In genomic region chr13:11167115-11167514, GRCm38 (mm10) we compare ENCODE assay signal across 16 mouse cellular contexts.
"Had no signal": no experiment of that assay in that cellular context is flagged by ENCODE, and none has a peak within 500 bp of the region (broad histone marks: within the 10 kb centered on the region; RNA-seq: fewer than 3 reads in every experiment).

No protein-coding gene starts in this region.

- H3K36me3 ChIP-seq: limb, embryonic 10.5 days; limb, embryonic 13.5 days; liver, embryonic 13.5 days; midbrain, embryonic 12.5 days had no signal

- H3K4me3 ChIP-seq: layer of hippocampus, adult 2 months; limb, embryonic 10.5 days; limb, embryonic 13.5 days; liver, embryonic 13.5 days; midbrain, embryonic 12.5 days had no signal

- H3K4me2 ChIP-seq: limb, embryonic 13.5 days; liver, embryonic 13.5 days; midbrain, embryonic 12.5 days had no signal

- H3K4me1 ChIP-seq: limb, embryonic 10.5 days; limb, embryonic 13.5 days; liver, embryonic 13.5 days; megakaryocyte, embryonic 14.5 days; midbrain, embryonic 12.5 days had no signal

- H3K9me3 ChIP-seq: limb, embryonic 10.5 days; limb, embryonic 13.5 days; liver, embryonic 13.5 days; midbrain, embryonic 12.5 days had no signal

- H3K27ac ChIP-seq: kidney, postnatal 0 days; layer of hippocampus, adult 2 months; limb, embryonic 10.5 days; limb, embryonic 13.5 days; liver, embryonic 13.5 days; midbrain, embryonic 12.5 days had no signal

- H3K27me3 ChIP-seq: limb, embryonic 13.5 days; liver, embryonic 13.5 days; megakaryocyte, embryonic 14.5 days; midbrain, embryonic 12.5 days had no signal

- H3K9ac ChIP-seq: limb, embryonic 13.5 days; liver, embryonic 13.5 days; midbrain, embryonic 12.5 days had no signal

- DNase-seq: kidney, adult 2 months; kidney, postnatal 25 days; layer of hippocampus, adult 9-11 months; liver; liver, embryonic 13.5 days; lung, adult 2 months; lung, postnatal 10 days; lung, postnatal 36 days; thymus, postnatal 25 days had no signal

- ATAC-seq: intestine, postnatal 0 days had no signal
